Mouse (Mus musculus) large intestine, adult 2 months (tissue): ENCODE results near the gene Dlx1. TPM values are rescaled to one million over a fixed set of nuclear protein-coding genes. Genes with fewer than 3 reads are reported as not detected.

ENCODE experiments used
- DNase-seq: peaks from one replicate; pipeline ENCODE4 v3.0.0-alpha.2; 2012; ENCODE audit warnings: low read depth, low spot score
- WGBS: fragments of 180-500 bp; shearing (Covaris S2); methylation state at CpG from one replicate; pipeline ENCODE4 v1.1.7; 2018; 5-methylcytosine and 5-hydroxymethylcytosine counted together
- polyA plus RNA-seq: library from polyadenylated mRNA; depleted of rRNA; stranded (reverse); fragments of >200 nt; gene quantifications from 2 replicates; pipeline ENCODE4 v1.2.3, GENCODE M21; 2012

The Dlx1 gene
- polyA plus RNA-seq, 1 experiment: 0.25 TPM

GRCm38 (mm10) chr2:71526595-71527322 is 1.2 kb upstream of the Dlx1 start:
- DNase-seq: no peak
- WGBS: 11% methylated on average over 10 of the region's 10 CpGs

GRCm38 (mm10) chr2:71527323-71528013 is 445 bp upstream of the Dlx1 start:
- 8% methylated on average over 24 of the region's 24 CpGs for WGBS
- no peak for DNase-seq

- DNase-seq: no peak
- WGBS: 4% methylated on average over 55 of the region's 57 CpGs
Measured at GRCm38 (mm10) chr2:71528714-71529510, 999 bp downstream of the Dlx1 start.

- WGBS: under 1% methylated on average over 59 of the region's 60 CpGs
- DNase-seq: no peak
Measured at GRCm38 (mm10) chr2:71529511-71530351, 1.8 kb downstream of the Dlx1 start.

- DNase-seq: no peak
- 4% methylated on average over 34 of the region's 34 CpGs for WGBS
Measured at GRCm38 (mm10) chr2:71530391-71531123, 2.6 kb downstream of the Dlx1 start.

GRCm38 (mm10) chr2:71531124-71531590 is 3.2 kb downstream of the Dlx1 start:
- no peak for DNase-seq
- 8% methylated on average over 12 of the region's 12 CpGs for WGBS

GRCm38 (mm10) chr2:71531990-71532970 is 4.4 kb downstream of the Dlx1 start:
- 4% methylated on average over 43 of the region's 43 CpGs for WGBS

GRCm38 (mm10) chr2:71533094-71533493 is 5.2 kb downstream of the Dlx1 start:
- WGBS: 14% methylated on average over 5 of the region's 5 CpGs
- no peak for DNase-seq

More at GRCm38 (mm10) chr2:71531990-71532970, 4.4 kb downstream of the Dlx1 start:
- DNase-seq: no peak

- no peak for DNase-seq
- WGBS: 3% methylated on average over 20 of the region's 20 CpGs
Measured at GRCm38 (mm10) chr2:71534242-71535052, 6.5 kb downstream of the Dlx1 start.

GRCm38 (mm10) chr2:71540611-71541417 is 12.9 kb downstream of the Dlx1 start:
- DNase-seq: no peak

GRCm38 (mm10) chr2:71541418-71542226 is 13.7 kb downstream of the Dlx1 start:
- DNase-seq: no peak
- WGBS: 6% methylated on average over 37 of the region's 37 CpGs

More at GRCm38 (mm10) chr2:71540611-71541417, 12.9 kb downstream of the Dlx1 start:
- 2% methylated on average over 47 of the region's 48 CpGs for WGBS

- WGBS: 7% methylated on average over 11 of the region's 11 CpGs
- DNase-seq: no peak
Measured at GRCm38 (mm10) chr2:71542227-71542815, 14.4 kb downstream of the Dlx1 start.

GRCm38 (mm10) chr2:71542816-71543301 is 14.9 kb downstream of the Dlx1 start:
- peak; percentile 28 for DNase-seq
- WGBS: under 1% methylated on average over 30 of the region's 30 CpGs

- DNase-seq: no peak
- 6% methylated on average over 9 of the region's 9 CpGs for WGBS
Measured at GRCm38 (mm10) chr2:71543531-71543930, 15.6 kb downstream of the Dlx1 start.

- DNase-seq: no peak
- WGBS: 5% methylated on average over 20 of the region's 20 CpGs
Measured at GRCm38 (mm10) chr2:71543948-71544347, 16.0 kb downstream of the Dlx1 start.
